Mouse (Mus musculus) hindbrain, postnatal 0 days (tissue): ENCODE results near the gene Kif3a. TPM values are rescaled to one million over a fixed set of nuclear protein-coding genes. Genes with fewer than 3 reads are reported as not detected.
"Not testable (repeated sequence)": the region's sequence is repeated elsewhere in the genome, so short reads cannot be mapped to it uniquely, and the experiment has no call there.

Experiments
- ATAC-seq: fragments of 200-750 bp; cut with Nextera tagmentation; 2 replicates; pipeline ENCODE4 v1.8.0; 2017; ENCODE audit warnings: mild to moderate bottlenecking, moderate TSS enrichment, moderate library complexity
- DNase-seq: peaks from one replicate; pipeline ENCODE4 v3.0.0-alpha.2; 2015; ENCODE audit warnings: low spot score
- H3K27ac ChIP-seq: fragments of 300-500 bp; sonication (generic); 2 replicates; pipeline ENCODE4 v1.5.1; 2014; ENCODE audit warnings: mild to moderate bottlenecking
- H3K27me3 ChIP-seq: fragments of 300-500 bp; sonication (generic); 2 replicates; pipeline ENCODE4 v1.6.1; 2014; ENCODE audit warnings: low read length, mixed read lengths; ENCODE audit not compliant: insufficient read depth
- H3K36me3 ChIP-seq: fragments of 300-500 bp; sonication (generic); 2 replicates; pipeline ENCODE4 v1.6.1; 2014; ENCODE audit warnings: low read length, mixed read lengths; ENCODE audit not compliant: insufficient read depth
- H3K4me1 ChIP-seq: fragments of 300-500 bp; sonication (generic); 2 replicates; pipeline ENCODE4 v1.6.1; 2014; ENCODE audit warnings: antibody characterized with exemption, low read length, mixed read lengths; ENCODE audit not compliant: insufficient read depth
- H3K4me2 ChIP-seq: fragments of 300-500 bp; sonication (generic); 2 replicates; pipeline ENCODE4 v1.6.1; 2014; ENCODE audit warnings: low read depth, mild to moderate bottlenecking, low read length, moderate library complexity, mixed read lengths
- H3K4me3 ChIP-seq: fragments of 300-500 bp; sonication (generic); 2 replicates; pipeline ENCODE4 v1.5.1; 2014; ENCODE audit warnings: low read length
- H3K9ac ChIP-seq: fragments of 300-500 bp; sonication (generic); replicated peaks from 2 replicates; pipeline ENCODE4 v1.6.1; 2014; ENCODE audit warnings: mild to moderate bottlenecking, low read length, moderate library complexity, mixed read lengths
- H3K9me3 ChIP-seq: fragments of 300-500 bp; sonication (generic); 2 replicates; pipeline ENCODE4 v1.6.1; 2016; ENCODE audit warnings: low read length, mixed read lengths
- CTCF ChIP-seq: IDR thresholded peaks from 2 replicates; pipeline ENCODE4 v1.5.1; 2016; ENCODE audit warnings: antibody characterized with exemption, control low read depth, low read depth
- WGBS: fragments of 180-500 bp; shearing (Covaris S2); extraction: QIAGEN DNeasy Blood & Tissue Kit; methylation state at CpG from one replicate; pipeline ENCODE4 v1.1.7; 2014; 5-methylcytosine and 5-hydroxymethylcytosine counted together
- polyA plus RNA-seq: library from polyadenylated mRNA; unstranded; fragments of >200 nt; fragmentation: Nextera tagmentation; extraction: Ambion mirVana; gene quantifications from 2 replicates; pipeline ENCODE4 v1.2.1, GENCODE M21; 2015
- total RNA-seq: library from RNA; depleted of rRNA; stranded (reverse); fragments of >200 nt; gene quantifications from 2 replicates; pipeline ENCODE4 v1.2.3, GENCODE M21; 2014

Gene Kif3a
- total and polyA plus RNA-seq, 2 experiments from 2014 or later = 82.9 to 344 TPM

GRCm38 (mm10) chr11:53541222-53541621 lies 26.0 kb upstream of the Kif3a start:
- Histone ChIP-seq H3K4me3 (no peak overlapping the region), H3K27ac (no peak overlapping the region), H3K36me3 (peaks cover 16% of the 10 kb centered on the region), H3K27me3 (no peaks in the 10 kb centered on the region), H3K9me3 (no peaks in the 10 kb centered on the region), H3K9ac (no peak overlapping the region), H3K4me2 (no peak overlapping the region), H3K4me1 (no peaks in the 10 kb centered on the region)
- WGBS = 80% methylated on average over 11 of the region's 11 CpGs
- ATAC-seq (no peak), DNase-seq (no peak)
- peak; percentile 32 for TF ChIP-seq CTCF

GRCm38 (mm10) chr11:53543021-53543420 lies 24.2 kb upstream of the Kif3a start:
- 77% methylated on average over 7 of the region's 7 CpGs for WGBS
- Histone ChIP-seq H3K4me1 (no peaks in the 10 kb centered on the region), H3K36me3 (no peaks in the 10 kb centered on the region)

GRCm38 (mm10) chr11:53546271-53546670 lies 20.9 kb upstream of the Kif3a start:
- no peak overlapping the region for H3K27ac ChIP-seq
- no peaks in the 10 kb centered on the region for H3K4me1 ChIP-seq
- H3K4me2 ChIP-seq = no peak overlapping the region
- DNase-seq (peak; percentile 45), ATAC-seq (peak; percentile 59)
- WGBS = 39% methylated on average over 6 of the region's 6 CpGs
- H3K4me3 ChIP-seq = no peak overlapping the region
- no peaks in the 10 kb centered on the region for H3K9me3 ChIP-seq
- no peak overlapping the region for H3K9ac ChIP-seq
- no peaks in the 10 kb centered on the region for H3K27me3 ChIP-seq
- no peaks in the 10 kb centered on the region for H3K36me3 ChIP-seq
- no peak for TF ChIP-seq CTCF

More at GRCm38 (mm10) chr11:53543021-53543420, 24.2 kb upstream of the Kif3a start:
- H3K27me3 ChIP-seq = no peaks in the 10 kb centered on the region
- no peak overlapping the region for H3K4me3 ChIP-seq
- no peak overlapping the region for H3K9ac ChIP-seq
- H3K27ac ChIP-seq = no peak overlapping the region
- DNase-seq = no peak
- H3K9me3 ChIP-seq = no peaks in the 10 kb centered on the region
- H3K4me2 ChIP-seq = no peak overlapping the region
- ATAC-seq = no peak
- TF ChIP-seq CTCF = no peak

GRCm38 (mm10) chr11:53547566-53547965 lies 19.6 kb upstream of the Kif3a start:
- no peak for TF ChIP-seq CTCF
- DNase-seq (no peak), ATAC-seq (no peak)
- 93% methylated on average over 6 of the region's 6 CpGs for WGBS
- Histone ChIP-seq H3K4me2 (no peak overlapping the region), H3K4me1 (no peaks in the 10 kb centered on the region), H3K36me3 (no peaks in the 10 kb centered on the region), H3K9me3 (no peaks in the 10 kb centered on the region), H3K27me3 (no peaks in the 10 kb centered on the region), H3K4me3 (no peak overlapping the region), H3K9ac (no peak overlapping the region), H3K27ac (no peak overlapping the region)

- no peaks in the 10 kb centered on the region for H3K36me3 ChIP-seq
- no peak for TF ChIP-seq CTCF
- ATAC-seq = no peak
These were observed 19.1 kb upstream of the Kif3a start for GRCm38 (mm10) chr11:53548036-53548605.

GRCm38 (mm10) chr11:53550714-53551113 lies 16.5 kb upstream of the Kif3a start:
- Histone ChIP-seq H3K27ac (no peak overlapping the region), H3K9me3 (no peaks in the 10 kb centered on the region)
- 0 out of 2 replicates have a peak, but pooled peaks have one; percentile 13 for TF ChIP-seq CTCF

More at GRCm38 (mm10) chr11:53548036-53548605, 19.1 kb upstream of the Kif3a start:
- no peak for DNase-seq
- 86% methylated on average over 19 of the region's 19 CpGs for WGBS
- Histone ChIP-seq H3K4me2 (no peak overlapping the region), H3K27ac (no peak overlapping the region), H3K27me3 (no peaks in the 10 kb centered on the region), H3K9ac (no peak overlapping the region), H3K4me3 (no peak overlapping the region), H3K4me1 (no peaks in the 10 kb centered on the region), H3K9me3 (no peaks in the 10 kb centered on the region)

GRCm38 (mm10) chr11:53551754-53552153 lies 15.4 kb upstream of the Kif3a start:
- no peak for ATAC-seq
- Histone ChIP-seq H3K36me3 (no peaks in the 10 kb centered on the region), H3K9me3 (no peaks in the 10 kb centered on the region), H3K4me2 (no peak overlapping the region), H3K27ac (no peak overlapping the region), H3K27me3 (no peaks in the 10 kb centered on the region), H3K4me3 (no peak overlapping the region), H3K4me1 (no peaks in the 10 kb centered on the region), H3K9ac (no peak overlapping the region)
- WGBS = 63% methylated on average over 12 of the region's 12 CpGs
- peak; percentile 72 for DNase-seq
- peak; percentile 60 for TF ChIP-seq CTCF

More at GRCm38 (mm10) chr11:53550714-53551113, 16.5 kb upstream of the Kif3a start:
- Histone ChIP-seq H3K4me3 (no peak overlapping the region), H3K4me1 (no peaks in the 10 kb centered on the region), H3K27me3 (no peaks in the 10 kb centered on the region), H3K9ac (no peak overlapping the region), H3K36me3 (no peaks in the 10 kb centered on the region), H3K4me2 (no peak overlapping the region)
- DNase-seq (no peak), ATAC-seq (no peak)
- 100% methylated on average over 1 of the region's 1 CpGs for WGBS

- H3K27ac ChIP-seq, H3K36me3 ChIP-seq, ATAC-seq, H3K4me3 ChIP-seq, H3K4me2 ChIP-seq, H3K9me3 ChIP-seq, H3K4me1 ChIP-seq, H3K27me3 ChIP-seq, H3K9ac ChIP-seq, DNase-seq: not testable (repeated sequence)
- WGBS = 90% methylated on average over 12 of the region's 20 CpGs
These were observed 10.7 kb upstream of the Kif3a start for GRCm38 (mm10) chr11:53556529-53556928.

GRCm38 (mm10) chr11:53557992-53558391 lies 9.2 kb upstream of the Kif3a start:
- not testable (repeated sequence) for H3K4me1 ChIP-seq, ATAC-seq, H3K9me3 ChIP-seq, H3K4me3 ChIP-seq, H3K4me2 ChIP-seq, H3K27ac ChIP-seq, DNase-seq, H3K9ac ChIP-seq, H3K27me3 ChIP-seq, H3K36me3 ChIP-seq
- WGBS = 94% methylated on average over 1 of the region's 3 CpGs

- ATAC-seq, H3K27ac ChIP-seq, H3K9ac ChIP-seq, H3K9me3 ChIP-seq, H3K4me2 ChIP-seq, H3K36me3 ChIP-seq, H3K27me3 ChIP-seq, H3K4me1 ChIP-seq, DNase-seq, H3K4me3 ChIP-seq: not testable (repeated sequence)
- WGBS = 93% methylated on average over 1 of the region's 3 CpGs
These were observed 7.2 kb upstream of the Kif3a start for GRCm38 (mm10) chr11:53559980-53560379.
